Mouse (Mus musculus) heart, embryonic 16.5 days (tissue): ENCODE measurements around the gene Dip2c. TPM values are rescaled to one million over a fixed set of nuclear protein-coding genes. Genes with fewer than 3 reads are reported as not detected.

Experiments
- ATAC-seq: fragments of 200-750 bp; cut with Nextera tagmentation; replicated peaks from 2 replicates; pipeline ENCODE4 v1.8.0; 2017; ENCODE audit warnings: moderate number of reproducible peaks; ENCODE audit not compliant: insufficient read depth, low FRiP score; ENCODE audit errors: extremely low read depth
- H3K27ac ChIP-seq: fragments of 300-500 bp; sonication (generic); 2 replicates; pipeline ENCODE4 v1.5.1; 2014; ENCODE audit warnings: mild to moderate bottlenecking, low read length, control low read depth, moderate library complexity
- H3K27me3 ChIP-seq: fragments of 300-500 bp; sonication (generic); 2 replicates; pipeline ENCODE4 v1.6.1; 2014; ENCODE audit warnings: low read length, mixed read lengths; ENCODE audit not compliant: control insufficient read depth, insufficient read depth
- H3K36me3 ChIP-seq: fragments of 300-500 bp; sonication (generic); 2 replicates; pipeline ENCODE4 v1.6.1; 2014; ENCODE audit not compliant: control insufficient read depth, insufficient read depth
- H3K4me1 ChIP-seq: fragments of 300-500 bp; sonication (generic); 2 replicates; pipeline ENCODE4 v1.6.1; 2014; ENCODE audit warnings: low read length, mixed read lengths; ENCODE audit not compliant: control insufficient read depth, insufficient read depth
- H3K4me2 ChIP-seq: fragments of 300-500 bp; sonication (generic); 2 replicates; pipeline ENCODE4 v1.6.1; 2014; ENCODE audit warnings: low read depth, mild to moderate bottlenecking, control low read depth, low read length
- H3K4me3 ChIP-seq: fragments of 300-500 bp; sonication (generic); 2 replicates; pipeline ENCODE4 v1.5.1; 2014; ENCODE audit warnings: mild to moderate bottlenecking, control low read depth, low read length
- H3K9ac ChIP-seq: fragments of 300-500 bp; sonication (generic); 2 replicates; pipeline ENCODE4 v1.6.1; 2014; ENCODE audit warnings: low read length, control low read depth
- H3K9me3 ChIP-seq: fragments of 300-500 bp; sonication (generic); replicated peaks from 2 replicates; pipeline ENCODE4 v1.6.1; 2016; ENCODE audit warnings: low read length; ENCODE audit not compliant: control insufficient read depth
- WGBS: fragments of 180-500 bp; shearing (Covaris S2); extraction: QIAGEN DNeasy Blood & Tissue Kit; methylation state at CpG from one replicate; pipeline ENCODE4 v1.1.7; 2014; 5-methylcytosine and 5-hydroxymethylcytosine counted together
- polyA plus RNA-seq: library from polyadenylated mRNA; unstranded; fragments of >200 nt; fragmentation: Nextera tagmentation; extraction: Ambion mirVana; gene quantifications from 2 replicates; pipeline ENCODE4 v1.2.1, GENCODE M21; 2015

Gene Dip2c
- polyA plus RNA-seq, 1 experiment from 2014 or later, result 5.6 TPM

DNA sequence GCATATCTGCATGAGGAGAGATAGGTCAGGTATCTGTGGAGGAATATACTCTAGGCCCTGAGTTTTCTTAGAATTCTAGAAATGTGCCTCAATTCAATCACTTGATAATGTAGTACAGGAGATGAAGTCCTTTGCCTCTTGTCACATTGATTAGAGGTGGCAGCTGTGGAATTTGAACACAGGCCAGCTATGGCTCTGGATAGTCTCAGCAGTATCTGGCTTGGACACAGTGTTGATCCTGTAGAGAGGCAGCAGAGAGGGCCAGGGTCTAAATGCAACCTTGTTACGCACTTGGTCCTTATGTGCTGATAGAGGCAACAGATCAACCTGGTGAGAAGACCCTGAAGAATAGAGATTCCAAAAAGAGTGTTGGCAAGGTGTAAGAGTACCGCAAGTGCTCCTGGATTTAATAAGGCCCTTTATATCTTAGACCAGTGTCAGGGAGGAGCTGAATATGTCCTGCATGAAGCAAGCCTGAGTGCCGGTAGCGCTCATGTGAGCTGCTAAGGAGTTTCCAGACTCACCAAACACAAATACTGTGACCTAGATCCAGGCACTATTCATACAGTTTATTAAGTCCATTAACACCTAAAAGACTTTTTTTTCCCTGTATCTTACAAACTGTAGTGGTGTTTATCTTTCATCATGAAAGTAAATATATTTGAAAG, 170.3 kb downstream of the Dip2c start:
- WGBS, result 35% methylated on average over 4 of the region's 4 CpGs
- H3K4me1 ChIP-seq, result peaks cover 46% of the 10 kb centered on the region
- peak overlapping the region; percentile 91 for H3K27ac ChIP-seq
- peak; percentile 91 for ATAC-seq
- peak overlapping the region; percentile 30 for H3K4me2 ChIP-seq
- H3K9ac ChIP-seq, result no peak overlapping the region; the same call in 1 of the 2 replicates
- H3K9me3 ChIP-seq, result 0 out of 2 replicates have a peak, but pooled peaks cover 2% of the 10 kb centered on the region
- H3K36me3 ChIP-seq, result no peaks in the 10 kb centered on the region
- no peaks in the 10 kb centered on the region for H3K27me3 ChIP-seq
- H3K4me3 ChIP-seq, result no peak overlapping the region

DNA sequence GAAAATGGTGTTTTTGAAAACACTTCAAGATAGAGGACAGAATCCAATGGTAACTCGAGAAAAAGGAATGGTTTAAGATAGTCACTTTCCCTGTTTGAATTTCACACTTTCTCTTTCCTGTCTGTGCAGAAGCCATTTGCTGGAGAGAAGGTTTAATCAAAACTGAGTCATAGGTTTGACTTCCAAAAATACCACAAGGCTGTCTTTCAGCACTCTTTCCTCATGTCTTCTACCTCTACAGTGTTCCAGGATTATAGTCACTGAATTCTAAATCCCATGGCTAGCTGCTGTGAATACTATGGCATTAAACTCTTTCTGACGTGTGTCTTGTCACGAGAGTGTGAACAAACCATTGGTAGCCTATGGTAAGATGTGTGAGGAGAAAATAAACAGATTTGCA, 173.9 kb downstream of the Dip2c start:
- Histone ChIP-seq H3K4me1 (peaks cover 50% of the 10 kb centered on the region), H3K9ac (no peak overlapping the region), H3K4me2 (no peak overlapping the region), H3K4me3 (no peak overlapping the region), H3K27ac (peak overlapping the region; percentile 88), H3K27me3 (no peaks in the 10 kb centered on the region), H3K36me3 (no peaks in the 10 kb centered on the region), H3K9me3 (no peaks in the 10 kb centered on the region)
- 25% methylated on average over 3 of the region's 3 CpGs for WGBS
- no peak; the same call in 1 of the 2 replicates for ATAC-seq

- H3K4me3 ChIP-seq, result no peak overlapping the region
- H3K27ac ChIP-seq, result peak overlapping the region; percentile 45
- no peaks in the 10 kb centered on the region for H3K9me3 ChIP-seq
- H3K9ac ChIP-seq, result no peak overlapping the region
- 61% methylated on average over 3 of the region's 3 CpGs for WGBS
- H3K4me1 ChIP-seq, result peaks cover 42% of the 10 kb centered on the region
- no peaks in the 10 kb centered on the region for H3K36me3 ChIP-seq
- no peak overlapping the region for H3K4me2 ChIP-seq
- no peak; the same call in 1 of the 2 replicates for ATAC-seq
- no peaks in the 10 kb centered on the region for H3K27me3 ChIP-seq
These were observed 175.6 kb downstream of the Dip2c start for GRCm38 (mm10) chr13:9451952-9452351.

- 28% methylated on average over 4 of the region's 4 CpGs for WGBS
- H3K9me3 ChIP-seq, result no peaks in the 10 kb centered on the region
- H3K27ac ChIP-seq, result peak overlapping the region; percentile 76
- no peak overlapping the region for H3K9ac ChIP-seq
- H3K4me3 ChIP-seq, result no peak overlapping the region
- ATAC-seq, result peak; percentile 62; the same call in 1 of the 2 replicates
- no peaks in the 10 kb centered on the region for H3K36me3 ChIP-seq
- peaks cover 31% of the 10 kb centered on the region for H3K4me1 ChIP-seq
- no peaks in the 10 kb centered on the region for H3K27me3 ChIP-seq
- H3K4me2 ChIP-seq, result no peak overlapping the region
These were observed 178.3 kb downstream of the Dip2c start for GRCm38 (mm10) chr13:9454426-9455177.

DNA sequence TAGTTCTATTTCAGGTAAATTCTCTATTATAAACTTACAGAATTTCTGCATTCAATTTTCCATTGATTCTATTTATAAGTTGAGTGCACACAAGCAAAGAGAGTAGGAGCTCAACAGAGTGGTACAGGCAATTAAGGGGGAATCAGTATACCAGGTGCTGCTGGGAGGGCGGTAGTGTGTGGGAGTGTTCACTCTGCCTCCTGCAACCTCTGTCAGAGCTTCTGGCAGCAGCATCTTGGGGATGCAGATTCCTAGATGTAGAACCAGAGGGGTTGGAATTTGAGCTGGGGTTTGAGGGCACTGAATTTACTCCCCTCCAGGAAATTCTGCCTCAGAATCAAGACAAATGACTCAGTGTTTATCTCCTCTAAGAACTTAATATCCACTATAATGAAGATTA, 179.7 kb downstream of the Dip2c start:
- 79% methylated on average over 1 of the region's 1 CpGs for WGBS
- Histone ChIP-seq H3K4me2 (no peak overlapping the region), H3K9me3 (no peaks in the 10 kb centered on the region), H3K27ac (no peak overlapping the region), H3K4me3 (no peak overlapping the region), H3K9ac (no peak overlapping the region), H3K4me1 (peaks cover 22% of the 10 kb centered on the region), H3K36me3 (no peaks in the 10 kb centered on the region), H3K27me3 (no peaks in the 10 kb centered on the region)
- no peak for ATAC-seq

- no peak overlapping the region for H3K4me3 ChIP-seq
- no peaks in the 10 kb centered on the region for H3K36me3 ChIP-seq
- H3K9me3 ChIP-seq, result no peaks in the 10 kb centered on the region
- no peak overlapping the region for H3K4me2 ChIP-seq
- H3K27ac ChIP-seq, result no peak overlapping the region
- WGBS, result 90% methylated on average over 8 of the region's 8 CpGs
- peaks cover 14% of the 10 kb centered on the region for H3K4me1 ChIP-seq
- H3K9ac ChIP-seq, result no peak overlapping the region
- H3K27me3 ChIP-seq, result no peaks in the 10 kb centered on the region
- ATAC-seq, result no peak
These were observed 181.3 kb downstream of the Dip2c start for GRCm38 (mm10) chr13:9457420-9458308.

GRCm38 (mm10) chr13:9464457-9464856, 188.1 kb downstream of the Dip2c start:
- H3K4me1 ChIP-seq, result no peaks in the 10 kb centered on the region
- H3K9me3 ChIP-seq, result no peaks in the 10 kb centered on the region
- ATAC-seq, result no peak
- H3K4me2 ChIP-seq, result no peak overlapping the region
- H3K9ac ChIP-seq, result no peak overlapping the region
- H3K4me3 ChIP-seq, result no peak overlapping the region
- no peaks in the 10 kb centered on the region for H3K27me3 ChIP-seq
- no peaks in the 10 kb centered on the region for H3K36me3 ChIP-seq
- WGBS, result 89% methylated on average over 3 of the region's 3 CpGs
- no peak overlapping the region for H3K27ac ChIP-seq

- Histone ChIP-seq H3K9ac (no peak overlapping the region), H3K27ac (no peak overlapping the region), H3K4me2 (no peak overlapping the region), H3K36me3 (no peaks in the 10 kb centered on the region), H3K4me3 (no peak overlapping the region), H3K9me3 (no peaks in the 10 kb centered on the region), H3K27me3 (no peaks in the 10 kb centered on the region), H3K4me1 (no peaks in the 10 kb centered on the region; the same call in 1 of the 2 replicates)
- WGBS, result 21% methylated on average over 1 of the region's 1 CpGs
- ATAC-seq, result no peak
These were observed 190.9 kb downstream of the Dip2c start for GRCm38 (mm10) chr13:9467216-9467615.
